Mouse (Mus musculus) brain, embryonic 18.5 days (tissue): ENCODE data around the gene Duoxa1.

ENCODE experiments used
- DNase-seq: peaks from one replicate; pipeline ENCODE4 v3.0.0-alpha.2; 2012; ENCODE audit warnings: low read depth, low spot score

The Duoxa1 gene

DNA sequence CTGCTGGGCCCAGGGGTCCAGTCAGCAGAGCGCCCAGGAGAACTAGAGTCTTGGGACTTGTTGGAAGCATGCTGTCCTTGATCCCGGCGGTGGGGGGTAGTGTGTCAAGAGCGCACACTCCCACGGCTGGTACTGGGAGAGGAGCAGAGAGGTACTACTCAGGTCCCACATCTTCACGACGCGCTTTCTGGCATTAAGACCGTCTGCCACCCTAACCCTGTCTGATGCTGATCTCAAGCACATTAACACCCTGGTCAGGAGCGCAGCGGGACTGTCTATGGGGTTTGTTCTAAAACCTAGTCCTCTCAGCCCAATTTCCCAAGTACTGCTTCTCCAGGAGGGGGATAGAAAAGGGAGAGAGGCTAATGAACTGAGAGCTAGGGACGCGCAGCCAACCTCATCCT lies 15.4 kb downstream of the Duoxa1 start, which contains the start of gene Duox2:
Gene Duox2, minus strand, starts transcription at position 354 of the 404 bp plus-strand sequence.
- DNase-seq: no peak

- no peak for DNase-seq
Measured at GRCm38 (mm10) chr2:122297271-122298095, 16.0 kb downstream of the Duoxa1 start.

DNA sequence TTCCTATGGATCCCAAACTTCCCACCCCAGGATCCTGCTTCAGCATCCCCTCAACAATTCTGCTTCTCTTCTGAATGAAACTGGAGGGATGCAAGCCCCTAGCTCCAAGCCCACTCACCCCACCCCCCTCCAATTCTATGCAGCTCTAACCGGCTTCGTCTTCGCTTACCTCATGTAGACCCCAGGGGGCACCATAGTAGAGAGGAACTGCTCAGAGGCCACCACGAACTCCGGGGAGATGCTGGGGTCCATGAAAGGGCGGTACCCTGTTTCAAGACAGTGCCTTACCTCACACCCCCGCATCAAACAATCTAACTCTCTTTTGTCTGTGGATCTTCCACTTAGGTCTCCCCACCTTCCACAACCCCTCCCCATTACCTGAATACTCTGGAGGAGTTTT lies 18.6 kb downstream of the Duoxa1 start:
- DNase-seq: no peak

DNA sequence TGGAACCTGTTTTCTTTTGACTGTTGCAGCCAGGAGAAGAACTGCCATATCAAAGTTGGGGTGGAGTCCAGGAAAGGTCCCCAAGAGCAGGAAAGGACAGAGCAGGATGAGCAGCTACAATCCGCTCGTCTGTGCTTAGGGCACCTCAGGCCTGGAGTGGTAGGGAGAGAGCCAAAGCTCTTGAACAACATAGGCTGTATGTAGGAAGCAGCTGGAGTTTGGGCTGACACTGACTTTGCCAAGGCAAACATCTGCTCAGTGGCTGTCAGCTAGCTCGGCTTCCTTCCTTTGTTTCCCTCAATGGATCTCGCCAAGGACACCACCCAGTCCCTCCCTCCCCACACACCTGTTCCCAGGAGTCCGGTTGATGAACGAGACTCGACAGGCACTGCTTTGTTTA lies 27.4 kb downstream of the Duoxa1 start:
- DNase-seq: no peak

GRCm38 (mm10) chr2:122284091-122284490 lies 29.4 kb downstream of the Duoxa1 start:
- no peak for DNase-seq

- no peak for DNase-seq
Measured at GRCm38 (mm10) chr2:122278769-122279168, 34.8 kb downstream of the Duoxa1 start.

- DNase-seq: no peak
Measured at GRCm38 (mm10) chr2:122266407-122267193, 46.9 kb downstream of the Duoxa1 start.

- DNase-seq: peak; percentile 42
Measured at GRCm38 (mm10) chr2:122264690-122265089, 48.8 kb downstream of the Duoxa1 start.

GRCm38 (mm10) chr2:122260729-122261128 lies 52.8 kb downstream of the Duoxa1 start:
- DNase-seq: no peak

DNA sequence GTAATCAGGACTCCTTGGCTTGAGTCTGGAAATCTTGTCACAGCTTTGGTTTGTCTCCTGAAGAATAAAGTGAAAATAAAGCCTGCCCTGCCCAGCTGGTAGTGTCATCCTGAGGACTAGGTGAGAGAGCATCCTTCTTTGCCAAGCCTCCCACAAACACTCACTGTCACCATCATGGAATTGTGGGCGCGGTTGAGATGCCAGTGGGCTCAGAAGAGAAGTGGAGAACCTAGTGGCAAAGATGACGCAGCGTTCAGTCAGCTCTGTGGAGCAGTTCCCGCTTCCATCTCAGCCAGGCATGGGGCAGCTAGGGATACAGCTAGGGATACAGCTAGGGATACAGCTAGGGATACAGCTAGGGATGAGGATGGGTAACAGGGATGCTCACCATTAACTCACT lies 57.5 kb downstream of the Duoxa1 start:
- no peak for DNase-seq
